Mouse (Mus musculus): ENCODE results near the gene Fibcd1.

GRCm38 (mm10) chr2:31822524-31823371 is 23.1 kb downstream of the Fibcd1 start:
- TF ChIP-seq CTCF (IDR thresholded peaks at IDR 0.05; ENCODE audit: control insufficient read depth, insufficient read depth, low read length) (no peak), POLR2A (IDR thresholded peaks at IDR 0.05; ENCODE audit: borderline replicate concordance, control insufficient read depth, low read depth, low read length) (no peak)
